Mouse (Mus musculus) liver, adult 2 months (tissue): ENCODE results near the gene Cd27.

Experiments
- CTCF ChIP-seq: fragments of 200-500 bp; IDR thresholded peaks from 2 replicates; pipeline ENCODE4 v1.5.1; 2011; ENCODE audit warnings: low read depth, low read length, control low read depth
- POLR2A ChIP-seq: fragments of 200-500 bp; IDR thresholded peaks from 2 replicates; pipeline ENCODE4 v1.6.1; 2011; ENCODE audit warnings: low read length, control low read depth; ENCODE audit not compliant: insufficient read depth; ENCODE audit errors: extremely low read depth

GRCm38 (mm10) chr6:125232045-125232437 lies 4.8 kb downstream of the Cd27 start:
- TF ChIP-seq CTCF = no peak
- no peak for TF ChIP-seq POLR2A
